Mouse (Mus musculus): ENCODE measurements at regions not wholly inside any gene's neighbourhood (a gene's known extent, or its start where the extent isn't known, plus 50 kb on each side); places are given as distances from the start of the nearest gene placed in this dataset.

- TF ChIP-seq CTCF (IDR thresholded peaks at IDR 0.05; ENCODE audit: borderline replicate concordance, extremely low read depth, insufficient read depth, insufficient read length) (no peak), POLR2A (IDR thresholded peaks at IDR 0.05; ENCODE audit: borderline replicate concordance, extremely low read depth, insufficient read depth, insufficient read length, poor library complexity, severe bottlenecking) (no peak)
Observed at GRCm38 (mm10) chr10:102881824-102882438, 148.1 kb downstream of the Alx1 start.
